Mouse (Mus musculus): Measurements from ENCODE around the gene Zfp651.

Zfp651 gene

GRCm38 (mm10) chr9:121759091-121760081 lies at the start of gene Zfp651:
Gene Zfp651, plus strand, starts transcription at chr9:121759330.
- DNase-seq (ENCODE audit: extremely low spot score, low read depth, low spot score), result no peak

GRCm38 (mm10) chr9:121709898-121710583 lies 49.1 kb upstream of the Zfp651 start, which contains the start of gene Ss18l2:
Gene Ss18l2, plus strand, starts transcription at chr9:121710329.
- DNase-seq (ENCODE audit: extremely low spot score, low read depth, low spot score), result peak; percentile 99

- DNase-seq (ENCODE audit: extremely low spot score, low read depth, low spot score), result no peak
Measured at GRCm38 (mm10) chr9:121710584-121710975, 48.5 kb upstream of the Zfp651 start.

GRCm38 (mm10) chr9:121717048-121717447 lies 42.1 kb upstream of the Zfp651 start:
- no peak for DNase-seq (ENCODE audit: extremely low spot score, low read depth, low spot score)

GRCm38 (mm10) chr9:121718070-121718705 lies 40.9 kb upstream of the Zfp651 start:
- no peak for DNase-seq (ENCODE audit: extremely low spot score, low read depth, low spot score)

- DNase-seq (ENCODE audit: extremely low spot score, low read depth, low spot score), result peak; percentile 89
Measured at GRCm38 (mm10) chr9:121718792-121719318, 40.3 kb upstream of the Zfp651 start, which contains the start of gene Nktr. Gene Nktr, plus strand, starts transcription at chr9:121719169.

- DNase-seq (ENCODE audit: extremely low spot score, low read depth, low spot score), result no peak
Measured at GRCm38 (mm10) chr9:121719347-121720331, 39.5 kb upstream of the Zfp651 start.

- no peak for DNase-seq (ENCODE audit: extremely low spot score, low read depth, low spot score)
Measured at GRCm38 (mm10) chr9:121740490-121740889, 18.6 kb upstream of the Zfp651 start.

- DNase-seq (ENCODE audit: extremely low spot score, low read depth, low spot score), result no peak
Measured at GRCm38 (mm10) chr9:121741168-121741567, 18.0 kb upstream of the Zfp651 start.

- no peak for DNase-seq (ENCODE audit: extremely low spot score, low read depth, low spot score)
Measured at GRCm38 (mm10) chr9:121744051-121744450, 15.1 kb upstream of the Zfp651 start.

GRCm38 (mm10) chr9:121752774-121753173 lies 6.4 kb upstream of the Zfp651 start:
- DNase-seq (ENCODE audit: extremely low spot score, low read depth, low spot score), result no peak

- no peak for DNase-seq (ENCODE audit: extremely low spot score, low read depth, low spot score)
Measured at GRCm38 (mm10) chr9:121754624-121755023, 4.5 kb upstream of the Zfp651 start.

GRCm38 (mm10) chr9:121756785-121757184 lies 2.3 kb upstream of the Zfp651 start:
- DNase-seq (ENCODE audit: extremely low spot score, low read depth, low spot score), result no peak

GRCm38 (mm10) chr9:121757432-121757831 lies 1.7 kb upstream of the Zfp651 start:
- no peak for DNase-seq (ENCODE audit: extremely low spot score, low read depth, low spot score)

- no peak for DNase-seq (ENCODE audit: extremely low spot score, low read depth, low spot score)
Measured at GRCm38 (mm10) chr9:121757835-121758814, 1.0 kb upstream of the Zfp651 start.

GRCm38 (mm10) chr9:121760271-121761090 lies 1.4 kb downstream of the Zfp651 start:
- DNase-seq (ENCODE audit: extremely low spot score, low read depth, low spot score), result no peak

GRCm38 (mm10) chr9:121761091-121761665 lies 2.0 kb downstream of the Zfp651 start:
- no peak for DNase-seq (ENCODE audit: extremely low spot score, low read depth, low spot score)

All from hindlimb bud, embryonic 11.5 days (tissue).